Mouse (Mus musculus) lung, embryonic 15.5 days (tissue): ENCODE results near the gene Gzmm. TPM values are rescaled to one million over a fixed set of nuclear protein-coding genes. Genes with fewer than 3 reads are reported as not detected.
"Not testable (repeated sequence)": the region's sequence is repeated elsewhere in the genome, so short reads cannot be mapped to it uniquely, and the experiment has no call there.

ENCODE experiments used
- ATAC-seq: fragments of 200-750 bp; cut with Nextera tagmentation; 2 replicates; pipeline ENCODE4 v1.8.0; 2017; ENCODE audit warnings: moderate number of reproducible peaks, borderline replicate concordance; ENCODE audit not compliant: low FRiP score, low TSS enrichment; ENCODE audit errors: extremely low read depth
- H3K27ac ChIP-seq: fragments of 300-500 bp; sonication (generic); 2 replicates; pipeline ENCODE4 v1.5.1; 2015; ENCODE audit warnings: moderate library complexity, mild to moderate bottlenecking, inconsistent platforms
- H3K27me3 ChIP-seq: fragments of 300-500 bp; sonication (generic); 2 replicates; pipeline ENCODE4 v1.6.1; 2015; ENCODE audit warnings: inconsistent platforms
- H3K36me3 ChIP-seq: fragments of 300-500 bp; sonication (generic); 2 replicates; pipeline ENCODE4 v1.6.1; 2015; ENCODE audit warnings: inconsistent platforms
- H3K4me1 ChIP-seq: fragments of 300-500 bp; sonication (generic); 2 replicates; pipeline ENCODE4 v1.6.1; 2015; ENCODE audit warnings: inconsistent platforms
- H3K4me2 ChIP-seq: fragments of 300-500 bp; sonication (generic); 2 replicates; pipeline ENCODE4 v1.6.1; 2015; ENCODE audit warnings: inconsistent platforms, mild to moderate bottlenecking, moderate library complexity
- H3K4me3 ChIP-seq: fragments of 300-500 bp; sonication (generic); 2 replicates; pipeline ENCODE4 v1.5.1; 2015; ENCODE audit warnings: mild to moderate bottlenecking, inconsistent platforms
- H3K9ac ChIP-seq: fragments of 300-500 bp; sonication (generic); 2 replicates; pipeline ENCODE4 v1.6.1; 2015; ENCODE audit warnings: inconsistent platforms
- H3K9me3 ChIP-seq: fragments of 300-500 bp; sonication (generic); 2 replicates; pipeline ENCODE4 v1.6.1; 2016; ENCODE audit warnings: inconsistent platforms
- WGBS: fragments of 180-500 bp; shearing (Covaris S2); methylation state at CpG from one replicate; pipeline ENCODE4 v1.1.7; 2015; 5-methylcytosine and 5-hydroxymethylcytosine counted together
- polyA plus RNA-seq: library from polyadenylated mRNA; unstranded; fragments of >200 nt; fragmentation: Nextera tagmentation; extraction: Ambion mirVana; gene quantifications from 2 replicates; pipeline ENCODE4 v1.2.1, GENCODE M21; 2015

Gzmm gene
- polyA plus RNA-seq, 1 experiment from 2014 or later: 0.89 TPM

- Histone ChIP-seq H3K36me3 (no peaks in the 10 kb centered on the region), H3K9me3 (no peaks in the 10 kb centered on the region), H3K4me3 (no peak overlapping the region), H3K27ac (peak overlapping the region; percentile 93), H3K4me2 (peak overlapping the region; percentile 33; the same call in 1 of the 2 replicates), H3K27me3 (no peaks in the 10 kb centered on the region), H3K4me1 (peaks cover 34% of the 10 kb centered on the region), H3K9ac (peak overlapping the region; percentile 8; the same call in 1 of the 2 replicates)
- WGBS: 48% methylated on average over 13 of the region's 13 CpGs
- ATAC-seq: no peak; the same call in 1 of the 2 replicates
These were observed 6.7 kb downstream of the Gzmm start for GRCm38 (mm10) chr10:79695231-79696128.

GRCm38 (mm10) chr10:79696129-79696651 lies 7.4 kb downstream of the Gzmm start:
- peak overlapping the region; percentile 33; the same call in 1 of the 2 replicates for H3K4me2 ChIP-seq
- whole genome bisulfite sequencing: 37% methylated on average over 9 of the region's 9 CpGs
- no peaks in the 10 kb centered on the region for H3K27me3 ChIP-seq
- 0 out of 2 replicates have a peak, but pooled peaks have one; percentile 10 for ATAC-seq
- peaks cover 40% of the 10 kb centered on the region for H3K4me1 ChIP-seq
- H3K36me3 ChIP-seq: no peaks in the 10 kb centered on the region
- peak overlapping the region; percentile 93 for H3K27ac ChIP-seq
- no peak overlapping the region for H3K4me3 ChIP-seq
- no peaks in the 10 kb centered on the region for H3K9me3 ChIP-seq
- peak overlapping the region; percentile 12; the same call in 1 of the 2 replicates for H3K9ac ChIP-seq

GRCm38 (mm10) chr10:79697916-79698315 lies 9.1 kb downstream of the Gzmm start:
- peak; percentile 30; the same call in 1 of the 2 replicates for ATAC-seq

GRCm38 (mm10) chr10:79698459-79698858 lies 9.6 kb downstream of the Gzmm start:
- Histone ChIP-seq H3K27ac (peak overlapping the region; percentile 93), H3K9me3 (no peaks in the 10 kb centered on the region), H3K27me3 (no peaks in the 10 kb centered on the region), H3K36me3 (no peaks in the 10 kb centered on the region), H3K4me2 (no peak overlapping the region), H3K4me3 (no peak overlapping the region), H3K9ac (no peak overlapping the region), H3K4me1 (peaks cover 50% of the 10 kb centered on the region)
- ATAC-seq: no peak
- 91% methylated on average over 6 of the region's 6 CpGs for WGBS

More at GRCm38 (mm10) chr10:79697916-79698315, 9.1 kb downstream of the Gzmm start:
- Histone ChIP-seq H3K4me1 (peaks cover 50% of the 10 kb centered on the region), H3K4me2 (no peak overlapping the region), H3K9me3 (no peaks in the 10 kb centered on the region), H3K36me3 (no peaks in the 10 kb centered on the region), H3K4me3 (no peak overlapping the region), H3K27me3 (no peaks in the 10 kb centered on the region), H3K27ac (peak overlapping the region; percentile 93), H3K9ac (no peak overlapping the region)
- WGBS: 30% methylated on average over 6 of the region's 6 CpGs

- Histone ChIP-seq H3K27ac (peak overlapping the region; percentile 96), H3K27me3 (no peaks in the 10 kb centered on the region), H3K36me3 (no peaks in the 10 kb centered on the region), H3K9ac (peak overlapping the region; percentile 4; the same call in 1 of the 2 replicates), H3K9me3 (no peaks in the 10 kb centered on the region), H3K4me2 (no peak overlapping the region), H3K4me3 (no peak overlapping the region), H3K4me1 (peaks cover 55% of the 10 kb centered on the region)
- 30% methylated on average over 7 of the region's 7 CpGs for WGBS
- no peak for ATAC-seq
These were observed 11.9 kb downstream of the Gzmm start for GRCm38 (mm10) chr10:79700676-79701075.

- Histone ChIP-seq H3K9me3 (no peaks in the 10 kb centered on the region), H3K4me3 (no peak overlapping the region), H3K27me3 (no peaks in the 10 kb centered on the region), H3K27ac (peak overlapping the region; percentile 96), H3K9ac (peak overlapping the region; percentile 4), H3K4me2 (no peak overlapping the region), H3K36me3 (no peaks in the 10 kb centered on the region; the same call in 1 of the 2 replicates), H3K4me1 (peaks cover 55% of the 10 kb centered on the region)
- WGBS: 26% methylated on average over 10 of the region's 10 CpGs
- ATAC-seq: peak; percentile 25
These were observed 12.8 kb downstream of the Gzmm start for GRCm38 (mm10) chr10:79701443-79702129.

GRCm38 (mm10) chr10:79702970-79703369 lies 14.2 kb downstream of the Gzmm start:
- not testable (repeated sequence) for H3K27me3 ChIP-seq, ATAC-seq, H3K4me3 ChIP-seq, H3K4me2 ChIP-seq, H3K9me3 ChIP-seq, H3K36me3 ChIP-seq, H3K27ac ChIP-seq, H3K9ac ChIP-seq
- 71% methylated on average over 4 of the region's 4 CpGs for WGBS
- H3K4me1 ChIP-seq: peaks cover 59% of the 10 kb centered on the region

GRCm38 (mm10) chr10:79703541-79703940 lies 14.7 kb downstream of the Gzmm start:
- Histone ChIP-seq H3K4me3 (peak overlapping the region; percentile 90), H3K27ac (peak overlapping the region; percentile 86), H3K27me3 (no peaks in the 10 kb centered on the region), H3K4me2 (peak overlapping the region; percentile 58), H3K9me3 (no peaks in the 10 kb centered on the region), H3K36me3 (no peaks in the 10 kb centered on the region; the same call in 1 of the 2 replicates), H3K4me1 (peaks cover 58% of the 10 kb centered on the region), H3K9ac (no peak overlapping the region)
- ATAC-seq: no peak
- WGBS: 72% methylated on average over 10 of the region's 10 CpGs

- Histone ChIP-seq H3K27me3 (no peaks in the 10 kb centered on the region), H3K9ac (peak within 1 kb of the TSS; percentile 96), H3K4me1 (peaks cover 62% of the 10 kb centered on the region), H3K36me3 (peaks cover 7% of the 10 kb centered on the region; the same call in 1 of the 2 replicates), H3K4me3 (peak within 1 kb of the TSS; percentile 90), H3K9me3 (no peaks in the 10 kb centered on the region), H3K27ac (peak within 1 kb of the TSS; percentile 86), H3K4me2 (peak within 1 kb of the TSS; percentile 70)
- under 1% methylated on average over 65 of the region's 65 CpGs for WGBS
- peak; percentile 95 for ATAC-seq
These were observed 15.5 kb downstream of the Gzmm start, which contains the start of gene Bsg for GRCm38 (mm10) chr10:79704065-79704969. Bsg (plus strand) TSS chr10:79704491.

GRCm38 (mm10) chr10:79704970-79705360 lies 16.1 kb downstream of the Gzmm start:
- no peaks in the 10 kb centered on the region for H3K27me3 ChIP-seq

GRCm38 (mm10) chr10:79705951-79706350 lies 17.1 kb downstream of the Gzmm start:
- H3K4me3 ChIP-seq: peak overlapping the region; percentile 90
- H3K36me3 ChIP-seq: peaks cover 24% of the 10 kb centered on the region
- WGBS: 65% methylated on average over 5 of the region's 5 CpGs
- H3K9me3 ChIP-seq: no peaks in the 10 kb centered on the region
- peak overlapping the region; percentile 70 for H3K4me2 ChIP-seq
- H3K27me3 ChIP-seq: no peaks in the 10 kb centered on the region
- peaks cover 57% of the 10 kb centered on the region for H3K4me1 ChIP-seq
- peak overlapping the region; percentile 96 for H3K9ac ChIP-seq
- H3K27ac ChIP-seq: no peak overlapping the region
- ATAC-seq: no peak

More at GRCm38 (mm10) chr10:79704970-79705360, 16.1 kb downstream of the Gzmm start:
- Histone ChIP-seq H3K9ac (peak overlapping the region; percentile 96), H3K4me1 (peaks cover 62% of the 10 kb centered on the region), H3K36me3 (peaks cover 14% of the 10 kb centered on the region), H3K9me3 (no peaks in the 10 kb centered on the region), H3K4me3 (peak overlapping the region; percentile 90), H3K4me2 (peak overlapping the region; percentile 70), H3K27ac (peak overlapping the region; percentile 86)
- ATAC-seq: no peak
- 2% methylated on average over 10 of the region's 10 CpGs for WGBS
